Mouse (Mus musculus) hindbrain, embryonic 12.5 days (tissue): ENCODE data around the gene Ldlrad3. TPM values are rescaled to one million over a fixed set of nuclear protein-coding genes. Genes with fewer than 3 reads are reported as not detected.

Source experiments
- ATAC-seq: fragments of 200-750 bp; cut with Nextera tagmentation; 2 replicates; pipeline ENCODE4 v1.8.0; 2017; ENCODE audit warnings: moderate TSS enrichment; ENCODE audit not compliant: low FRiP score
- H3K27ac ChIP-seq: fragments of 300-500 bp; sonication (generic); 2 replicates; pipeline ENCODE4 v1.5.1; 2016; ENCODE audit warnings: mild to moderate bottlenecking
- H3K27me3 ChIP-seq: fragments of 300-500 bp; sonication (generic); 2 replicates; pipeline ENCODE4 v1.6.1; 2016; ENCODE audit warnings: mild to moderate bottlenecking
- H3K36me3 ChIP-seq: fragments of 300-500 bp; sonication (generic); 2 replicates; pipeline ENCODE4 v1.6.1; 2016; ENCODE audit warnings: mild to moderate bottlenecking
- H3K4me1 ChIP-seq: fragments of 300-500 bp; sonication (generic); 2 replicates; pipeline ENCODE4 v1.6.1; 2016
- H3K4me2 ChIP-seq: fragments of 300-500 bp; sonication (generic); replicated peaks from 2 replicates; pipeline ENCODE4 v1.6.1; 2016; ENCODE audit warnings: mild to moderate bottlenecking
- H3K4me3 ChIP-seq: fragments of 300-500 bp; sonication (generic); 2 replicates; pipeline ENCODE4 v1.5.1; 2016; ENCODE audit warnings: mild to moderate bottlenecking
- H3K9ac ChIP-seq: fragments of 300-500 bp; sonication (generic); 2 replicates; pipeline ENCODE4 v1.6.1; 2016; ENCODE audit warnings: mild to moderate bottlenecking, moderate library complexity
- H3K9me3 ChIP-seq: fragments of 300-500 bp; sonication (generic); replicated peaks from 2 replicates; pipeline ENCODE4 v1.6.1; 2016; ENCODE audit warnings: mild to moderate bottlenecking
- WGBS: fragments of 180-500 bp; shearing (Covaris S2); methylation state at CpG from one replicate; pipeline ENCODE4 v1.1.7; 2016; 5-methylcytosine and 5-hydroxymethylcytosine counted together
- polyA plus RNA-seq: library from polyadenylated mRNA; unstranded; fragments of >200 nt; fragmentation: Nextera tagmentation; extraction: Ambion mirVana; gene quantifications from 2 replicates; pipeline ENCODE4 v1.2.1, GENCODE M21; 2016

Gene Ldlrad3
- polyA plus RNA-seq, 1 experiment from 2014 or later: 54.9 TPM

DNA sequence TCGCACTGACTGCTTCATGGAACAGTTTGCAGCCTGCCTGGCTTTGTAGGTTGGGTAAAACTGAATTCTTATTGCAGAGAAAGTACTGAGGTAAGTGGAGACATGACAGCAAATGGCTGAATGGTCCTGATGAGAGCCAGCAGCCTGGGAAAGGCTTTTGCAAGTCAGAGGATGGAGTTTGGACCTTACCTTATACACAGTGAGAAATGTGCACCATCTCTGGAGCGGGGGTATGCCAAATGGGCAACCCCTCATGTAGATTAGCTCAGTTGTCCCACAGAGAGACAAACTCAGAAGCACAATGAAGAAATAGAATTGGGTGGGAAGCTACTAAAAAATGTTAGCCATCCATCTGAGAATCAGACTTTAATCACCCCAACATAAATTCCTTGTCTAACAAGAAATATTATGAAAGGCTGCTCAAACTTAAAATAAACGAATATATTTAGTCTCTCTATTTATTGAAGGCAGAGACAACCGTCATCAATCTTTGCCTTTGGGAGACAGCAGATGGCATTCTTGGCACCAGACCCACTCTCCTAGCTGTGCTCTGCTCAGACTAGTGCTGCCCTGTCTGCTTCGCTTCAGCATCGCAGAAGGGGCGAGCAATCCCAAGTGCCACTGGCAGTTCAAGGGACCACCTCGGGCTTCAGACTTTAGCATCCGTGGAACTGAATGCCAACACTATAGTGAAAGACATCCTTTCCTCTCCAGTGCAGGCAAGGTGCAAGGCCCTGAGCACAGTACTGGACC lies 51.5 kb downstream of the Ldlrad3 start:
- Histone ChIP-seq H3K27me3 (no peaks in the 10 kb centered on the region), H3K36me3 (no peaks in the 10 kb centered on the region), H3K4me3 (no peak overlapping the region), H3K27ac (peak overlapping the region; percentile 40), H3K4me2 (no peak overlapping the region), H3K4me1 (peaks cover 55% of the 10 kb centered on the region), H3K9me3 (no peaks in the 10 kb centered on the region), H3K9ac (no peak overlapping the region)
- 70% methylated on average over 9 of the region's 9 CpGs for WGBS
- peak; percentile 57 for ATAC-seq

DNA sequence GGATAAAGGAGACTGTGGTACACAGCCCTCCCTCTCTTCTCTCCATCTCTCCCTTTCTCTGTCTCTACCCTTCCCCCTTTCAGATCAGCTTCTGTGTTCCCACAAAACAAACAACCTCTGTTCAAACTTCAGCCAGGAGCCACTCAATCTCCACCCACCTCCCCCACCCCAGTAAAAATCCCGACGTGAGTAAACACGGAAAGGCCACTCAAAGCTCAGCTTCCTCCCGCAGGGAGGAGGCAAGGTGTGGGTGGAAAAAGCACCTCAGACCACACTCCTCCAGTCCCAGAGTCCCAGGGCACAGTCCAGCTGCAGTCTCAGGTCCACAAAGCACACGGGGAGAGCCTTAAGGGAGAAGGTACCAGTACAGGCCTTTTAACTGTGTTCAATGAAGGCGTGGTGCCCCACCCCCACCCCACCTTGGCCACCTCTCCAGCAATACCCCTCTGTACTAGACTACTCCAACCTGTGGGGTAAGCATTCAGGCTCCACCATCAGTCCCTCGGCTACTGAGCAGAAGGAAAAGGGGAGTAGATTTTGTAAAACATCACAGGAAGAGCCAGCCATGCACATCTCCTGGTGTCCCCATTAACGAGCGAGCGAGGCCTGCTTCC lies 53.1 kb downstream of the Ldlrad3 start:
- Histone ChIP-seq H3K27ac (no peak overlapping the region), H3K27me3 (no peaks in the 10 kb centered on the region), H3K9me3 (no peaks in the 10 kb centered on the region), H3K9ac (no peak overlapping the region), H3K4me3 (no peak overlapping the region), H3K4me1 (peaks cover 58% of the 10 kb centered on the region), H3K4me2 (no peak overlapping the region), H3K36me3 (no peaks in the 10 kb centered on the region)
- 54% methylated on average over 10 of the region's 10 CpGs for WGBS
- ATAC-seq: no peak

DNA sequence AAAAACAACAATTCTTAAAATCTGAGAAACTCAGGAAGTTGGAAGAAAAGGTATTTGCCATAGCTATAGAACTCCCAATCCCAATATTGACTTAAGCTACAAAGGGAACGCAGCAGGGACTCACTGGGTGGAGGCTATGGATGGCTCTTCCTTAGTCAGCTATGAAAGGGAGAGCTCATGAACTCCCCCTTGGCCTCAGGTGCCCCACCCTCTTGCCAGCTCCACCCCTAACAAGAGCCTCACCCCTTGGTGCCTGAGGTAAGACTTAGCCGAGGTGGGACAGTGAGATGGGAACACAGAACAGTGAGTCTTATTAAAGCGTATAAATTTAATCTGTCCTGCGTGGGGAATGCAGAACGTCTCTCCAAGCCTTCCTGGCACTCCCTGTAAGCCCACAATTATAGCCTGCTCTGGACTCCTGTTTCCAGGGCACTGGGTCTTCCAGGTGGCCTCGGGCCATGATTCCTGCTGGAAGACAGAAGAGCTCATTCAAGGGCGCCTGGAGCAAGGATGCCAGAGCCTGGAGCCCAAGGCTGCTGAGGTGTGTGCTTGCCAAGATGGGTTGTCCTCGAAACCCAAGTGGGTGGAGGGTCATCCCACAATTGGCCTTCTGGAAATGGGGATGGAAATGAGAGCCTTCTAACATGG lies 55.9 kb downstream of the Ldlrad3 start:
- no peak overlapping the region for H3K4me3 ChIP-seq
- no peaks in the 10 kb centered on the region for H3K36me3 ChIP-seq
- 90% methylated on average over 8 of the region's 8 CpGs for WGBS
- no peak for ATAC-seq
- no peak overlapping the region for H3K4me2 ChIP-seq
- peaks cover 48% of the 10 kb centered on the region for H3K4me1 ChIP-seq
- no peak overlapping the region for H3K9ac ChIP-seq
- no peak overlapping the region for H3K27ac ChIP-seq
- H3K9me3 ChIP-seq: no peaks in the 10 kb centered on the region
- no peaks in the 10 kb centered on the region for H3K27me3 ChIP-seq

DNA sequence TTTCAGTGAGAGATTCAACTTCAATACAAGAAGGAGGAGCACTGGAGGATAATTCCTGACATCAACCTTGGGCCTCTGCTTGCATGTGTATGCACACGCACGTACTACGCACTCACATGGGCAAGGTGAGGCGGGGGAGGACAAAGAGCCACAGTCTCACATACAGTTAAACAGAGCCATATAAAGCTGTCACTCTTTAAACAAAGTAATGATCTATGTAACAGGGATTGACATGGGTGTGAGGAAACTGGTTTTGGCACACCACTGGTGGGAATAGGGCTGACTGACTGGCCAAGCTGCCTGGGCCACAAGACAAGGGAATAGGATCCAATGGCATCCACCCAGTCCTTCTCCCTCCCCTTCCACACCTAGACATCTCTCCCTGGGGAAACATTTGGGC lies 57.0 kb downstream of the Ldlrad3 start:
- ATAC-seq: no peak
- Histone ChIP-seq H3K9ac (no peak overlapping the region), H3K4me1 (peaks cover 39% of the 10 kb centered on the region), H3K9me3 (no peaks in the 10 kb centered on the region), H3K27ac (no peak overlapping the region), H3K4me3 (no peak overlapping the region), H3K4me2 (no peak overlapping the region), H3K27me3 (no peaks in the 10 kb centered on the region), H3K36me3 (no peaks in the 10 kb centered on the region)
- 90% methylated on average over 4 of the region's 4 CpGs for WGBS

DNA sequence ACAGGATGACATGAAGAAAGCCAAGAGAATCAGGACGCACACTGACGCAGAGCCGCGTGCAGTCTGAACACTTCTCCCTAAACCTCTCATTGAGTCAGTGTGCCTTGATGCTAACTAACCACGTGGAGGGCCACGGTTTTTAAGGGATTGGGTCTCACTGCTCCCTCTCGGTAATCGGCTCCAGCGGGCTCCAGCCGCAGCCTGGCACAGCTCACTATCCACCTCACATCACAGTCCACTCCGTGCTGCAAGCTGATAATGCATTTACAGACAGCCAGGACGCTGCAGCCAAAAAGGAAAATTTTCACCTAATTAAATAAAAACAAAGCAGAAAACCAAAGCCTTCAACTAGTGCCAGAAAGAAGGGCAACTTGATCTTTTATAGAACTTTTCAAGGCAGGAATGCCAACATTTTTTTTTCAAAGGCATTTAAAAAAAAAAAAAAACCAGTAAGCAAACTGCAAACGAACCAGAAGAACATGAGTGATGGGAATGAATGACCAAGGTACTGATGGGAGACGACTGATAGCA lies 57.6 kb downstream of the Ldlrad3 start:
- H3K4me1 ChIP-seq: peaks cover 41% of the 10 kb centered on the region
- WGBS: 70% methylated on average over 14 of the region's 14 CpGs

DNA sequence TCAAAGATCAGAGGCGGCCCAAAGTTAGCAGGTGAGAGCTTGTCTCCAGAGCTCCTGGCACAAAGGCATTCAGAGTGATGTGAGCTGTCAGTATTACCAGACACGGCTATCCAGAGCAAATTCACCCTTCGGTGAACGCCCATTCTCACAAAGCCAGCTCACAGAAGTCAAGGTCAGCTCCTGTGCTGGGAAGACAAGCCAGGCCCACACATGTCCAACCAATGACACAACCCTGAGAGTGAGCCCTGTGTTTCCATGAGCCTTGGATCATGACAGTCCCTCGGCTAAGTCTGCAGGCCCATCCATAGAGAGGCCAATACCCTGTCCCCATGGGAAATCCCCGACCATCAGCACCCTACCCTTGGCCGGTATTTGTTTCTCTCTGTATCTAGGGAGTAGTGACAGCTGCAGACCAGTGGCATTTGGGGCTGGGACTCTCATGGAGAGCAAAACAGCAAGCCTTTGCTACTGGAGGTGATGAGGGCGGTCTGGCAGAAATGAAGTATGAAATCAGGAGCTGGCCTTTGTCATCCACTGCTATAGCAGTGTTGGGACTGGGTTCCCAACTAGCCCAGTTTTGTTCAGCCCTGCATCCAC lies 58.3 kb downstream of the Ldlrad3 start:
- no peak overlapping the region for H3K4me3 ChIP-seq
- no peaks in the 10 kb centered on the region for H3K27me3 ChIP-seq
- H3K4me2 ChIP-seq: no peak overlapping the region
- peak overlapping the region; percentile 40; the same call in 1 of the 2 replicates for H3K27ac ChIP-seq
- no peak for ATAC-seq
- H3K9ac ChIP-seq: no peak overlapping the region
- WGBS: 75% methylated on average over 8 of the region's 8 CpGs
- H3K36me3 ChIP-seq: no peaks in the 10 kb centered on the region
- no peaks in the 10 kb centered on the region for H3K9me3 ChIP-seq
- peaks cover 39% of the 10 kb centered on the region for H3K4me1 ChIP-seq

More for the DNA sequence above, 57.6 kb downstream of the Ldlrad3 start:
- no peak overlapping the region for H3K4me3 ChIP-seq
- no peaks in the 10 kb centered on the region for H3K27me3 ChIP-seq
- no peaks in the 10 kb centered on the region for H3K9me3 ChIP-seq
- no peak for ATAC-seq
- H3K9ac ChIP-seq: no peak overlapping the region
- 0 out of 2 replicates have a peak overlapping the region, but pooled peaks have one; percentile 40 for H3K27ac ChIP-seq
- H3K36me3 ChIP-seq: no peaks in the 10 kb centered on the region
- H3K4me2 ChIP-seq: no peak overlapping the region

DNA sequence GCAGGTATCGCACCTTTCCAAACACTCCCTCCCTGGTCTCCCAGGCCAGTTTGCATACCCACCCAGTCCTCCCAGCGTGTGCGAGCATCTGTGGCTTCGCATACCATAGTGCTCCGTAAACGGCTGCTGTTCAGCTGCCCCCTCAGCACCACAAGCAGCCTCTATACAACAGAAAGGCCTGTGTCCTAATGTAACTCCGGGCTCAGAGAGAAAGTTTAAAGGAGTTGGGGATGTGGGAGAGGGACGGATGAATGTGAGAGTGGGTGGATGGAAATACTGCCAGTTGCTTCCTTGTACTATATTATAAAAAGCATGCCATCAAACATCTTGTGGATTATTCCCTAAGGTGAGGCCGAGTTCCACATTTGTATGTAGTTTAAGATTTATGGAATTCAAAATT lies 59.0 kb downstream of the Ldlrad3 start:
- H3K4me3 ChIP-seq: no peak overlapping the region
- ATAC-seq: no peak
- H3K9me3 ChIP-seq: no peaks in the 10 kb centered on the region
- peaks cover 45% of the 10 kb centered on the region for H3K4me1 ChIP-seq
- no peak overlapping the region for H3K4me2 ChIP-seq
- H3K27me3 ChIP-seq: no peaks in the 10 kb centered on the region
- no peaks in the 10 kb centered on the region for H3K36me3 ChIP-seq
- WGBS: 79% methylated on average over 9 of the region's 9 CpGs
- H3K27ac ChIP-seq: no peak overlapping the region
- H3K9ac ChIP-seq: no peak overlapping the region

DNA sequence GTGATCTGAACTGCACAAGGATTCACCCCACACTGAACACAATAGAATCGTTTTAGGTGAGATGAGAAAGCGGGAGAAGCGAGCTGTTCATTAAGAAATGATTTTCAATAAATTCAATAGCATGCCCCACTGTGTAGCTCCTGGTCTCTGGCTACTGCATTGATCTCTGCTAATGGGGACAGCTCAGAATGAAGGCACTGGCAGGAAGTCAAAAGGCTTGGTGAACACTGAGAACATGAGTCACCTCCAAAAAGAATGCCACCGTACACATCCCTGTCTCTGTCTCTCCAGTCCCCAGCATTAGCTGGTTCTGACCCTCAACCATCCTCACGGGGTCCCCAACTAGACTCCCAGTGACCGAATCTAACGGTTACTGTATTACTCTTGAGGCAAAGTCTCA lies 60.1 kb downstream of the Ldlrad3 start:
- Histone ChIP-seq H3K4me1 (peaks cover 56% of the 10 kb centered on the region), H3K27me3 (no peaks in the 10 kb centered on the region), H3K9ac (no peak overlapping the region), H3K36me3 (no peaks in the 10 kb centered on the region), H3K4me3 (no peak overlapping the region), H3K27ac (no peak overlapping the region), H3K4me2 (no peak overlapping the region), H3K9me3 (no peaks in the 10 kb centered on the region)
- no peak for ATAC-seq
- WGBS: 93% methylated on average over 7 of the region's 7 CpGs

DNA sequence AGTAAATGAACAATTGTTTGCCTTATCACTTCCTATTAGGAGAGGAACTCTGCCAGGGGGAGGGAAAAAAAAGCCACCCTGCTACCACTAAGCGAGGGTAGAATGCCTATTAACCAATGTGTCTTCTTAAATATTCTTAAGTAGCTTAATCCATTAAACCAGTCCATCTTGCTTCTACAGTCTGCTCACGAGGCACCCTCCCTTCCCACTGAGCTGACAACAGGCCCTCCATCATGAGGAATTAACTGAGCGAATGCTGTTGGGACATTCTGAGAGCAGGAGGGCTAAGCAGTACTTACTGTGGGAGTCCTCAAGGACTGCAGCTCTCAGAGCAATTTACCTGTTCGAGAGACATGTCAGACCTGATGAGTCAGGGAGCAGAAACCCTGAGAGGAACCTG lies 61.1 kb downstream of the Ldlrad3 start:
- 72% methylated on average over 4 of the region's 4 CpGs for WGBS
- no peak overlapping the region for H3K27ac ChIP-seq

DNA sequence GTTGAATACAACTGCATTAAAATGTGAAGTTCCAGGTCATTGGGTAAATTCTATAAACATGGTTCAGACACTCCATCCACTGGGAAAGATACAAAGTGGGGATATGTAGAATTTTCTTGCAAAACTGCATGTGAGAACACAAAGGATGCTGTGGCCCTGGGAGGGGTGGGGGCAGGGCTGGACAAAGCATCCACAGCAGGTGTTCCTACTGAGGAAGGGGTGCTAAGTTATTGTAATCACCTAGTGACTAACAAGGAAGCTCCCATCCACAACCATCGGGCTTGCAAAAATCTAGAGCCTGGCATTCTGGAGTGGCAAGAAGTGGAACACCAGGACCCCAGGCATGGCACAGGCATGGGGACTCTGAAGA lies 64.1 kb downstream of the Ldlrad3 start:
- no peak overlapping the region for H3K9ac ChIP-seq
- no peaks in the 10 kb centered on the region for H3K36me3 ChIP-seq
- H3K27me3 ChIP-seq: no peaks in the 10 kb centered on the region
- no peak overlapping the region for H3K4me2 ChIP-seq
- H3K4me3 ChIP-seq: no peak overlapping the region
- no peak for ATAC-seq
- peak overlapping the region; percentile 76 for H3K27ac ChIP-seq
- WGBS: 44% methylated on average over 1 of the region's 1 CpGs
- H3K4me1 ChIP-seq: peaks cover 67% of the 10 kb centered on the region
- no peaks in the 10 kb centered on the region for H3K9me3 ChIP-seq

More for the DNA sequence above, 61.1 kb downstream of the Ldlrad3 start:
- no peak for ATAC-seq
- H3K4me1 ChIP-seq: peaks cover 62% of the 10 kb centered on the region
- H3K27me3 ChIP-seq: no peaks in the 10 kb centered on the region
- no peaks in the 10 kb centered on the region for H3K9me3 ChIP-seq
- no peak overlapping the region for H3K4me2 ChIP-seq
- H3K36me3 ChIP-seq: no peaks in the 10 kb centered on the region
- no peak overlapping the region for H3K9ac ChIP-seq
- no peak overlapping the region for H3K4me3 ChIP-seq

DNA sequence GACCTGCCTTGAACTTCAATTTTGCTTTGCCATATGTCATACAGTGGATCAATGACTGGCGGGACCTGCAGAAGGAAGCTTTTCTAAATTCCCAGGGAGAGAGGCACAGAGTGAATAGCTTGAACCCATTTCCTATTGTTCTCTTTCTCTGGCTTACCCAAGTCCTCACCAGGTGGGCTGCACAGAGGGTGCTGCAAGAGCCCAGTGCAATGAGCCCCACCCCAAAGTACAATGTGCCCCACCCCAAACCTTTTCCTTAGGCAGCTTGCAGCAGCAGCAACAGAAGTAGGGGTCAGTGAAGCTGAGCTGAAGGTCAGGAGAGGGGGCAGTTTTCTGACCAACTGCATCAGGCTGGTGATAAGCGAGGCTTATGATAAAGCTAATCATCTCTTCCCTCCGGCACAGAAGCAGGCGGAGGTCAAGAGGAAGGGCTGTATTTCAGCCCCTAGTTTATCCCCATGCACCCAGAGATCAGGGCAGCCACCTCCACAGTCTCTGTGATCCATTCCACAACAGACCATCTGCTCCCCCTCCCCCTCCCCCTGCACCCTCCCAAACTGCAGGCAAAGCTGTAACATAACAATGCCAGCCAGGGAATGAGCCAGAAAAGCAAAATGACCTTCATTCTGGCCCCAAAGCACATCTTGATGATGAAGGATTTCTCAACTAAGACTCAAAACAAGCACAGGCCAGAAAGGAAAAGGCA lies 64.6 kb downstream of the Ldlrad3 start:
- peak; percentile 39; the same call in 1 of the 2 replicates for ATAC-seq
- no peaks in the 10 kb centered on the region for H3K36me3 ChIP-seq
- WGBS: 39% methylated on average over 4 of the region's 4 CpGs
- H3K4me1 ChIP-seq: peaks cover 69% of the 10 kb centered on the region
- peak overlapping the region; percentile 23; the same call in 1 of the 2 replicates for H3K9ac ChIP-seq
- H3K4me2 ChIP-seq: no peak overlapping the region
- no peaks in the 10 kb centered on the region for H3K27me3 ChIP-seq
- H3K9me3 ChIP-seq: no peaks in the 10 kb centered on the region
- H3K27ac ChIP-seq: peak overlapping the region; percentile 76
- H3K4me3 ChIP-seq: no peak overlapping the region
